Mouse (Mus musculus): Measurements from ENCODE around the gene Lingo2. TPM values are rescaled to one million over a fixed set of nuclear protein-coding genes. Genes with fewer than 3 reads are reported as not detected.

Gene Lingo2
- polyA plus RNA-seq, 1 experiment from 2014 or later, result 1.0 TPM

GRCm38 (mm10) chr4:35845140-35845539 is 1106.4 kb downstream of the Lingo2 start:
- Histone ChIP-seq H3K27ac (peak overlapping the region; percentile 56), H3K4me3 (peak overlapping the region; percentile 29), H3K4me1 (peaks cover 23% of the 10 kb centered on the region), H3K36me3 (replicated peaks) (no peaks in the 10 kb centered on the region), H3K9me3 (no peaks in the 10 kb centered on the region), H3K27me3 (ENCODE audit: poor library complexity, severe bottlenecking) (peaks cover 33% of the 10 kb centered on the region)
- DNase-seq (ENCODE audit: extremely low spot score, low spot score), result peak; percentile 27
- 34% methylated on average over 7 of the region's 7 CpGs for WGBS

DNA sequence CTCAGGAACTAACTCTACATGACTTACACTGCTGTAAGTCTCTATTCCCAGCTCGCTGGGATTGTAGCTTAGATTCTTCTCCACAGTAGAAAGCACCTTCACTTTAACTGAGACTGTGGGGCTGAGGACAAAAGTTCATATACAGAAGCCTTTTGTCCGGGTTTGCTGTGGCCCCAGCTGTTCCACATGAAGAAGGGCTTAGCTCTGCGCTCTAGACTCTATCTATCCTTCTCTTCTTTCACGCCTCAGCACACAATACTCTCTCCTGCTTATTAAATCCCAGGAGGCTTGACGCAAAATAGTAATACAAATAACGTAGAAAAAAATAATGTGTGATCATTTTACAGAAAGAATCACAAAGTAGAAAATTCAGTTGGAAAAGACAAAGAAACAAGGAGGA is 1107.0 kb downstream of the Lingo2 start:
- Histone ChIP-seq H3K9me3 (no peaks in the 10 kb centered on the region), H3K27ac (peak overlapping the region; percentile 56; the same call in 1 of the 2 replicates), H3K27me3 (ENCODE audit: poor library complexity, severe bottlenecking) (peaks cover 33% of the 10 kb centered on the region), H3K36me3 (replicated peaks) (no peaks in the 10 kb centered on the region), H3K4me1 (peaks cover 23% of the 10 kb centered on the region), H3K4me3 (peak overlapping the region; percentile 29; the same call in 1 of the 2 replicates)
- no peak for DNase-seq (ENCODE audit: extremely low spot score, low spot score)
- 47% methylated on average over 6 of the region's 6 CpGs for WGBS

DNA sequence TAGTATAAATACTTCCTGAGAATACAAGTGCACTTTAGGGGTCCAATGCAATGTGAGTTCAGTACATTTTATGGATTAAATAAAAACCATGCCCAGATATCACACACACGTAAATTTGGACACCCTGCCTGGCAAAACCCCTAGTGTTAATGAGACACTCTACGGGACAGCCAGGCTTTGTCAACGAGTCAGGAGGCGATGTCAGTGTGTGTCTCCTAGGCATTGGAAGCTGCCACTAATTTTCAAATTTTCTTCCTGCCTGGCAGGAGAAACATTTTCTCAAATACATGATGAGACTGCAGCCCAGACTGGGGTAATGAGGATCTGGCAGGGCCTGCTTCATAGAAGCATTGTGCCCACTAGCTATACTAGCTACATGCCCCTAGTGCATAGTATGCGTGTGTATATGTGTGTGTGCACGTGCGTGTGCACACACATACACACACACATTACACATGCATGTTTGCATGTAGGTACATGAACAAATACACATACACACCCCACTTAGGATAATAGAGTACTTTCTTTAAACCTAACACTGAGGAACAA is 1128.2 kb downstream of the Lingo2 start:
- H3K27me3 ChIP-seq (ENCODE audit: poor library complexity, severe bottlenecking), result no peaks in the 10 kb centered on the region
- WGBS, result 91% methylated on average over 7 of the region's 7 CpGs
- H3K9me3 ChIP-seq, result no peaks in the 10 kb centered on the region
- H3K36me3 ChIP-seq (replicated peaks), result no peaks in the 10 kb centered on the region
- no peak overlapping the region for H3K4me3 ChIP-seq
- no peak overlapping the region for H3K27ac ChIP-seq
- no peaks in the 10 kb centered on the region for H3K4me1 ChIP-seq
- no peak for DNase-seq (ENCODE audit: extremely low spot score, low spot score)

DNA sequence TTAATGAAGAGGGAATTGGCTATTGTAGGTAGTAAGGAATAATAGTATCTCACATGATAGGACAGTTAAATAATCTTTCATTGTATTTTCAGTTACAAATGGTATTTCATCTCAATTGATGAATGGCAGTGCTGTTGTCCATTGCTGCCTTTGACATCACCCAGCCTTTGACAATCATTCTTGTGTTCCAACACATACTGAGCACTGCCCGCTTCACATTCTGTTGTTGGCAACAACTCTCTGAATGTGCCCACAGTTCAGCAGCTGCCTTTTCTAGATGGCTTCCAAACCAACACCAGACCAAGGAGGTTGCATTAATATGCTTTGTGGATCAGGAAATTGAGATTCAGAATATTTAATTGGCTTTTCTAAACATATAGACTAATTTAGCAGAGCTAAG is 1130.8 kb downstream of the Lingo2 start:
- H3K4me1 ChIP-seq, result no peaks in the 10 kb centered on the region
- H3K27ac ChIP-seq, result no peak overlapping the region
- no peaks in the 10 kb centered on the region for H3K9me3 ChIP-seq
- no peaks in the 10 kb centered on the region for H3K27me3 ChIP-seq (ENCODE audit: poor library complexity, severe bottlenecking)
- no peak overlapping the region for H3K4me3 ChIP-seq
- DNase-seq (ENCODE audit: extremely low spot score, low spot score), result no peak
- 95% methylated on average over 1 of the region's 1 CpGs for WGBS
- H3K36me3 ChIP-seq (replicated peaks), result no peaks in the 10 kb centered on the region

DNA sequence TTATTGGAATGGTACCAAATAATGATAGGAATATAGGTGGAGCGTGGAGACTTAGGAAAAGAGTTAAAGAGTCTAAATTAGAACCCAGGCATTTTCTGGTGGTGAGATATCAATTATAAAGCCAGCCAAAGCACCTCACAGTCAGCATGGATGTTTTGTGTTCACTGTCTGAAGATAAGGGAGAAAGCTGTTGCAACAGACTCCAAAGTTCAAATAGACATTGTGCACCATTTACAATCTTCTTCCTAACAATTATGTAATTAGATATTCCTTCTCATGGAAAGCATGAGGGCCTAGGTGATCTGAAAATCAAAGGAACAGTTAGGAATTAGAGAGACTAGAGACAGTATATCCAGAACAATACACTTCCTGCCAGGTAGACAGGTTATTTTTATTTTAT is 1136.8 kb downstream of the Lingo2 start:
- H3K4me3 ChIP-seq, result no peak overlapping the region
- H3K4me1 ChIP-seq, result no peaks in the 10 kb centered on the region
- no peaks in the 10 kb centered on the region for H3K9me3 ChIP-seq
- no peaks in the 10 kb centered on the region for H3K36me3 ChIP-seq (replicated peaks)
- H3K27me3 ChIP-seq (ENCODE audit: poor library complexity, severe bottlenecking), result no peaks in the 10 kb centered on the region
- no peak for DNase-seq (ENCODE audit: extremely low spot score, low spot score)
- H3K27ac ChIP-seq, result no peak overlapping the region
- WGBS, result 90% methylated on average over 1 of the region's 1 CpGs

DNA sequence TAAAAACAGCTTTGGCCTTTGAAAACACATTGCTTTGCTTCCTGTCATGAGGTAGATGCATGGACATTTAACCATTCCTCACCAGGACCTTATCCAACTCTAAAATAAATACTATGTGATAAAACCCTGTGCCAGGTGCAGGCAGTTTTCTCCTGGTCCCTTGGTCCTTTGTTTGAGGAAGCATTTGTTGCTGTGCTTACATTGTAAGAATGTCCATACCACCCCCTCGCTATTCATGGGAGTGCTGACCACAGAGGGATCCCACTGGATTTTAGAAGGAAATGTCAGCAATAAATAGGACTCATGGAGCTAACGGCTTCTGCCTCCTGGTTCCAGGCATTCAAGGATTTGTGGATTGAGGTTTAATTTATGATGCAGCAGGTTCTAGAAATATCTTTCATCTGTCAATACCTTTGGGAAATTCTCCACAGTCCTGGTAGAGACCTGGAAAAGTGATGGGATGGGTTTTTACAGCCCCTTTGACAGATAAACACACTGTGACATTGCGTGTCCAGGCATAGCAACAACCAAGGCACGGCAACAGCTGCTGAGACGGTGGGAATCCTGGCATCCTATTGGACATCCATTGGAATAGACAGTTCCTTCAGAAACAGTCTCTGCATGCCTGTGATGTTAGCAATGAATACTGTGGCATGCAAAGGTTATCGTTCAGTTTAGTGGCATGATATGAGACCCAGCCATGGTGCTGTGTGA is 1143.9 kb downstream of the Lingo2 start:
- Histone ChIP-seq H3K9me3 (no peaks in the 10 kb centered on the region), H3K4me3 (no peak overlapping the region), H3K27me3 (ENCODE audit: poor library complexity, severe bottlenecking) (no peaks in the 10 kb centered on the region), H3K27ac (peak overlapping the region; percentile 41; the same call in 1 of the 2 replicates), H3K4me1 (peaks cover 13% of the 10 kb centered on the region), H3K36me3 (replicated peaks) (no peaks in the 10 kb centered on the region)
- WGBS, result 58% methylated on average over 6 of the region's 6 CpGs
- no peak for DNase-seq (ENCODE audit: extremely low spot score, low spot score)

- no peaks in the 10 kb centered on the region for H3K36me3 ChIP-seq (replicated peaks)
- H3K4me1 ChIP-seq, result peaks cover 13% of the 10 kb centered on the region
- no peak overlapping the region for H3K27ac ChIP-seq
- DNase-seq (ENCODE audit: extremely low spot score, low spot score), result peak; percentile 19
- H3K9me3 ChIP-seq, result no peaks in the 10 kb centered on the region
- WGBS, result 49% methylated on average over 2 of the region's 2 CpGs
- no peak overlapping the region for H3K4me3 ChIP-seq
- no peaks in the 10 kb centered on the region for H3K27me3 ChIP-seq (ENCODE audit: poor library complexity, severe bottlenecking)
Measured at GRCm38 (mm10) chr4:35806881-35807464, 1144.6 kb downstream of the Lingo2 start.

DNA sequence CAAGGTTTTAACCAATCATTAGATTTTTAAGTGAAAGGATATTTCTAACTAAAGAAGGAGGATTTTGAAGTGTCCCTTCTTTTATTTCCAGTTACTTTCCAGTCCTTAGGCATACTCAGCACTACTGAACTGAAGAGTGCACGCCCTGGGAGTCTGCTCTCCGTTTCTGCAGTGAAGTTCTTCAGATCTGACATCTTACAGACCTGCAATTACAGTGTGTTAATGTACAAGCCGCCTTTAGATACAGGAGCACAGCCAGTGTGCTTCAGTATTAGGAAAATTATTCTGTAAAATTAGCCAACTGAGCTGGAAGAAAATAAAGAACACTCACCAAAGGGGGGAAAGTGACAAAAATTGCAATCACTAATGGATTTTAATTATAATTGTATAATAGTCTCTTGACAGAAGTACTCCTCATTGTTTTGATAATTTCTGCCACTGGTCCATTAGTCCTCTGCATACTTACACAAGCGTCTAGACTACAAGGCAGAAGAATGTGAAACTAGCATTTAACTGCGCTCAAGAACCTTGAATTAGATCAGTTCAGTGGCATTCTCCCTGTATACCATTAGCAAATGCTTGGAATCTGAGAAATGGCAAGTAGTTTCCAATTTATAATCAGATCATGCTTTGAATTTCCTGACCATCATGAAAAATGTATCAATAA is 1167.2 kb downstream of the Lingo2 start:
- no peaks in the 10 kb centered on the region for H3K4me1 ChIP-seq
- DNase-seq (ENCODE audit: extremely low spot score, low spot score), result no peak
- no peaks in the 10 kb centered on the region for H3K27me3 ChIP-seq (ENCODE audit: poor library complexity, severe bottlenecking)
- no peak overlapping the region for H3K27ac ChIP-seq
- H3K4me3 ChIP-seq, result no peak overlapping the region
- H3K36me3 ChIP-seq (replicated peaks), result no peaks in the 10 kb centered on the region
- WGBS, result 82% methylated on average over 5 of the region's 5 CpGs
- H3K9me3 ChIP-seq, result no peaks in the 10 kb centered on the region

GRCm38 (mm10) chr4:35770810-35771209 is 1180.7 kb downstream of the Lingo2 start:
- Histone ChIP-seq H3K4me1 (peaks cover 3% of the 10 kb centered on the region; the same call in 1 of the 2 replicates), H3K27me3 (ENCODE audit: poor library complexity, severe bottlenecking) (no peaks in the 10 kb centered on the region), H3K36me3 (replicated peaks) (no peaks in the 10 kb centered on the region), H3K9me3 (no peaks in the 10 kb centered on the region), H3K4me3 (no peak overlapping the region), H3K27ac (no peak overlapping the region)
- no peak for DNase-seq (ENCODE audit: extremely low spot score, low spot score)
- 80% methylated on average over 7 of the region's 7 CpGs for WGBS

GRCm38 (mm10) chr4:35766905-35767304 is 1184.6 kb downstream of the Lingo2 start:
- Histone ChIP-seq H3K27ac (no peak overlapping the region), H3K36me3 (replicated peaks) (no peaks in the 10 kb centered on the region), H3K9me3 (no peaks in the 10 kb centered on the region), H3K4me3 (no peak overlapping the region), H3K4me1 (peaks cover 3% of the 10 kb centered on the region; the same call in 1 of the 2 replicates), H3K27me3 (ENCODE audit: poor library complexity, severe bottlenecking) (no peaks in the 10 kb centered on the region)
- WGBS, result 91% methylated on average over 6 of the region's 6 CpGs
- DNase-seq (ENCODE audit: extremely low spot score, low spot score), result no peak

DNA sequence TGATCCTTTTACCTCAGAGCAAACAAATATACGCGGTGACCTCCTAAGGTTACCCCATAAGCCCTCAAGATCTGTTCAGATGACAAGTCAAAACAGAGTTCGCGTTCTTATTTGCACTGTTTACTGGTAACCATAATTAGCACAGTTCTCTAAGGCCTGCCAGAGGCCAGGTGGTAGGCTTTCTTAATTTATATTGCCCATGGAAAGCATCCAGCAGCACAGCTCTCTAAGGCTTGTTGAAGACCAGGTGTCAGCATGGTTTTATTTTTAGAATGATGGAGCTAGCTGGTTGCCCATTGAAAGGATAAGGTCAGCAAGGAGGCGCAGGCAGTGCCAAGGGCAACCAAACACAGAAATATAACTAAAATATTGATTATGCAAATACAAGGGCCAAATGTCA is 1190.4 kb downstream of the Lingo2 start:
- no peak for DNase-seq (ENCODE audit: extremely low spot score, low spot score)
- Histone ChIP-seq H3K27ac (no peak overlapping the region), H3K27me3 (ENCODE audit: poor library complexity, severe bottlenecking) (no peaks in the 10 kb centered on the region), H3K9me3 (no peaks in the 10 kb centered on the region), H3K36me3 (replicated peaks) (no peaks in the 10 kb centered on the region), H3K4me1 (no peaks in the 10 kb centered on the region), H3K4me3 (no peak overlapping the region)
- 86% methylated on average over 5 of the region's 5 CpGs for WGBS

DNA sequence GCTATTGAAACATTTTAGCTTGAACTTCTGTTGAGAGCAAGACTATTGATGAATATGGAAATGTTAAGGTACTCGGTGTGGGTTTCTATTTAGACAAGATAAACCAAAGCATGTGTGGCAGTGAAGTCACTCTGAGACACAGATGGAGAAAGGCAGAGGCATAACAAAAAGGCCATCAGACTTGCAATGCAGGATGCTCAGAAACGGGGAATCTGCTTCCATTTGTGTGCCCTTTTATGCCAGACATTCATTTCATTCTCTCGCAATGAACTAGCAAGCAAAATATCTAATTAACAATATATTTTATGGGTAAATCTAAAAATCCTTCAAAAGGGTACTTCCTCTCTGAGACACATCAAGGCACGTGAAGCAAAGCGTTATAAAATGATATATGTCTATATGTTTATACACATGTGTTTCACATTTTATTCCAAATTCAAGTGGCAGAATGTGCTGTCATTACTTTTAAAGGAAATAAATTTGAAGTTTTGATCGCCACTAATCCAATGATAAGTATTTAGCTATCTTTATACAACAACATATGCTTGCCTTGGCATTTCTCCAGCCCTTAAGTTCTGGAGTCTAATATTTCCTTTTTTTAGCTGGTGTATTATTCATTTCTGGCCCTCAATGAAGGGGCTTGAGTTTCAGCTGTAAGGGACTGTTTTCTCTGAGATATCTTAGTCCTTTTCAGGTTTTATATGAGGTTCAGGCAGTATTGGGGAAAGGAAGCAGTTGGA is 1199.3 kb downstream of the Lingo2 start:
- Histone ChIP-seq H3K36me3 (replicated peaks) (no peaks in the 10 kb centered on the region), H3K4me3 (no peak overlapping the region), H3K4me1 (peaks cover 4% of the 10 kb centered on the region; the same call in 1 of the 2 replicates), H3K27ac (no peak overlapping the region), H3K9me3 (no peaks in the 10 kb centered on the region), H3K27me3 (ENCODE audit: poor library complexity, severe bottlenecking) (no peaks in the 10 kb centered on the region)
- WGBS, result 87% methylated on average over 6 of the region's 6 CpGs
- DNase-seq (ENCODE audit: extremely low spot score, low spot score), result no peak

Measured in forebrain, embryonic 10.5 days (tissue).